Mouse (Mus musculus) lung, postnatal 0 days (tissue): Measurements from ENCODE around the gene Srcin1.

ENCODE experiments used
- CTCF ChIP-seq: IDR thresholded peaks from 2 replicates; pipeline ENCODE4 v1.5.1; 2016; ENCODE audit warnings: antibody characterized with exemption, mild to moderate bottlenecking
- EP300 ChIP-seq: IDR thresholded peaks from 2 replicates; pipeline ENCODE4 v1.6.1; 2016; ENCODE audit warnings: antibody characterized with exemption, mild to moderate bottlenecking, control low read depth

DNA sequence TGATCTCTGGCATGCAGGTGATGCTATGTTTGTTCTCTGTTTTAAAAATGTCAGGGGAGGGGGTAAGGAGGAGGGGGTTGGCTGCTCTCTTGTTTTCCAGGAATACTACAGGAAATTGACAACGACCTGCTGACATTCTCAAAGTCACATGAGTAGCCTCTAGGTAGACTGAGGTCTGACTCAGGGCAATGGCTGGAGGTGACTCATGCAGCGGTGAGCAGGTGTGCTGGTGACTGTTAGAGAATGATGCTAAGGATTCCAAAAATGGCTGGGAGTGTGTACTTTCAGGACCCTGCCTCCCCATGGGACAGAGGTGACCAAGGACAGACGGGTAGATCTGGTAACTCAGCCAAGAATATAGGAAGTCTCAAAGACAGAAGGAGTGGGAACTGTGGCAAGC, 67.8 kb downstream of the Srcin1 start:
- TF ChIP-seq CTCF (no peak), EP300 (no peak)
